In the genomic region with DNA sequence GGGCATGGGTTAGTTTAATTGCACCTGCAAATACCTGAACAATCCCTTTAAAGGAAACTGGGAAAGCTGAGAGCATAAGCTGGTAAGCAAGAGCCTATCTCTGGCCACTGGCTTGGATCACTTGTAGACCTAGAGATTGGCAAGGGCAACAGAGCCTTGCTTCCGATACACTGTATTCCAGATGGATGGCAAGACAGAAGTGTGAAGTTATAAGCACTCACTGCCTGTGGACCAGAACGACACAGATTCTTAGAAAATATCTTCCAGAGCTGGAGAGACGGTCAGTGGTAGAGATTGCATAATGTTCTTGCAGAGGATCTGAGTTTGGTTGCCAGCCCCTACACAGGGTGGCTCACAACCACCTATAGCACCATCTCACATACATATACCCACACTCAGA, we compare ENCODE assay signal across 29 mouse cellular contexts.
"Had no signal": no experiment of that assay in that cellular context is flagged by ENCODE, and none has a peak within 500 bp of the region (broad histone marks: within the 10 kb centered on the region; RNA-seq: fewer than 3 reads in every experiment).

No protein-coding gene starts in this region.

- H3K4me2 ChIP-seq: embryonic facial prominence, embryonic 12.5 days; embryonic facial prominence, embryonic 13.5 days; embryonic facial prominence, embryonic 15.5 days; forebrain, embryonic 12.5 days; forebrain, embryonic 13.5 days; forebrain, embryonic 15.5 days; heart, embryonic 11.5 days had no signal

- H3K9me3 ChIP-seq: embryonic facial prominence, embryonic 10.5 days; embryonic facial prominence, embryonic 12.5 days; embryonic facial prominence, embryonic 15.5 days; forebrain, embryonic 13.5 days; forebrain, embryonic 15.5 days; heart, embryonic 10.5 days had no signal

- H3K27ac ChIP-seq: embryonic facial prominence, embryonic 10.5 days; embryonic facial prominence, embryonic 12.5 days; embryonic facial prominence, embryonic 13.5 days; embryonic facial prominence, embryonic 15.5 days; forebrain, embryonic 10.5 days; forebrain, embryonic 12.5 days; forebrain, embryonic 13.5 days; forebrain, embryonic 15.5 days; gastrocnemius, adult 2 months; heart, adult 2 months; heart, embryonic 10.5 days had no signal

- H3K4me1 ChIP-seq: embryonic facial prominence, embryonic 10.5 days; embryonic facial prominence, embryonic 12.5 days; embryonic facial prominence, embryonic 13.5 days; embryonic facial prominence, embryonic 15.5 days; forebrain, embryonic 10.5 days; forebrain, embryonic 12.5 days; forebrain, embryonic 13.5 days; forebrain, embryonic 15.5 days; heart, embryonic 10.5 days had no signal

- H3K9ac ChIP-seq: embryonic facial prominence, embryonic 12.5 days; embryonic facial prominence, embryonic 13.5 days; embryonic facial prominence, embryonic 15.5 days; forebrain, embryonic 12.5 days; forebrain, embryonic 13.5 days; forebrain, embryonic 15.5 days; forebrain, postnatal 0 days had no signal

- H3K27me3 ChIP-seq: embryonic facial prominence, embryonic 12.5 days; embryonic facial prominence, embryonic 13.5 days; embryonic facial prominence, embryonic 15.5 days; forebrain, embryonic 12.5 days; forebrain, embryonic 13.5 days; forebrain, embryonic 15.5 days had no signal

- ATAC-seq: forebrain, embryonic 13.5 days; forebrain, embryonic 14.5 days; forebrain, embryonic 15.5 days; forebrain, embryonic 16.5 days; forebrain, postnatal 0 days had no signal

- DNase-seq: cerebellum, adult 8-10 months; cerebellum, adult 9-10 months; cerebellum, adult 9-11 months; cerebellum, postnatal 10 days; cerebellum, postnatal 14 days; cerebellum, postnatal 25 days; cerebellum, postnatal 36 days; embryo, embryonic 11 days; forebrain, postnatal 0 days; gastrocnemius, adult 2 months; gastrocnemius, postnatal 10 days; gastrocnemius, postnatal 14 days; gastrocnemius, postnatal 25 days; gastrocnemius, postnatal 36 days; heart, adult 18-20 months; heart, adult 2 months had no signal

- H3K36me3 ChIP-seq: embryonic facial prominence, embryonic 10.5 days; embryonic facial prominence, embryonic 12.5 days; embryonic facial prominence, embryonic 13.5 days; embryonic facial prominence, embryonic 15.5 days; forebrain, embryonic 12.5 days; forebrain, embryonic 15.5 days; heart, embryonic 10.5 days had no signal

- H3K4me3 ChIP-seq: embryonic facial prominence, embryonic 10.5 days; embryonic facial prominence, embryonic 12.5 days; embryonic facial prominence, embryonic 13.5 days; embryonic facial prominence, embryonic 15.5 days; erythroblast, embryonic 14.5 days; forebrain, embryonic 10.5 days; forebrain, embryonic 12.5 days; forebrain, embryonic 13.5 days; forebrain, embryonic 15.5 days; gastrocnemius, adult 2 months; heart, adult 2 months; heart, embryonic 10.5 days had no signal
